Mouse (Mus musculus): ENCODE results near the gene Sap25. TPM values are rescaled to one million over a fixed set of nuclear protein-coding genes. Genes with fewer than 3 reads are reported as not detected.

Gene Sap25
- polyA plus RNA-seq, 1 experiment from 2014 or later = 4.0 TPM

GRCm38 (mm10) chr5:137663057-137663456, 21.9 kb downstream of the Sap25 start:
- peaks cover 79% of the 10 kb centered on the region for H3K36me3 ChIP-seq (replicated peaks; ENCODE audit: insufficient read depth, low read length)
- TF ChIP-seq CTCF (IDR thresholded peaks at IDR 0.05; ENCODE audit: low read depth) (no peak), EP300 (IDR thresholded peaks at IDR 0.05; ENCODE audit: low read depth) (no peak)
- no peak overlapping the region for H3K4me3 ChIP-seq (ENCODE audit: low read depth, low read length)
- H3K9ac ChIP-seq (replicated peaks) = no peak overlapping the region
- DNase-seq (no peak), ATAC-seq (no peak)
- H3K9me3 ChIP-seq (ENCODE audit: low read length) = no peaks in the 10 kb centered on the region
- no peaks in the 10 kb centered on the region for H3K27me3 ChIP-seq (ENCODE audit: insufficient read depth, low read length)
- peaks cover 3% of the 10 kb centered on the region; the same call in 1 of the 2 replicates for H3K4me1 ChIP-seq (ENCODE audit: insufficient read depth)
- WGBS (ENCODE audit: insufficient replicate concordance) = 84% methylated on average over 9 of the region's 9 CpGs
- H3K4me2 ChIP-seq (ENCODE audit: low read depth, low read length) = no peak overlapping the region
- H3K27ac ChIP-seq (ENCODE audit: low read depth) = no peak overlapping the region

- H3K9me3 ChIP-seq (ENCODE audit: low read length) = no peaks in the 10 kb centered on the region
- peaks cover 33% of the 10 kb centered on the region for H3K36me3 ChIP-seq (replicated peaks; ENCODE audit: insufficient read depth, low read length)
- DNase-seq (no peak), ATAC-seq (no peak)
- no peak overlapping the region for H3K4me2 ChIP-seq (ENCODE audit: low read depth, low read length)
- TF ChIP-seq CTCF (IDR thresholded peaks at IDR 0.05; ENCODE audit: low read depth) = no peak
- no peak for TF ChIP-seq EP300 (IDR thresholded peaks at IDR 0.05; ENCODE audit: low read depth)
- no peaks in the 10 kb centered on the region for H3K27me3 ChIP-seq (ENCODE audit: insufficient read depth, low read length)
- H3K4me3 ChIP-seq (ENCODE audit: low read depth, low read length) = no peak overlapping the region
- no peak overlapping the region; the same call in 1 of the 2 replicates for H3K9ac ChIP-seq (replicated peaks)
- H3K4me1 ChIP-seq (ENCODE audit: insufficient read depth) = peaks cover 35% of the 10 kb centered on the region
- 88% methylated on average over 10 of the region's 10 CpGs for WGBS (ENCODE audit: insufficient replicate concordance)
- 0 out of 2 replicates have a peak overlapping the region, but pooled peaks have one; percentile 39 for H3K27ac ChIP-seq (ENCODE audit: low read depth)
These were observed 27.8 kb downstream of the Sap25 start for GRCm38 (mm10) chr5:137668971-137669370.

GRCm38 (mm10) chr5:137670240-137670639, 29.1 kb downstream of the Sap25 start:
- 97% methylated on average over 1 of the region's 1 CpGs for WGBS (ENCODE audit: insufficient replicate concordance)
- TF ChIP-seq EP300 (IDR thresholded peaks at IDR 0.05; ENCODE audit: low read depth) = no peak
- peak; percentile 73 for TF ChIP-seq CTCF (IDR thresholded peaks at IDR 0.05; ENCODE audit: low read depth)
- Histone ChIP-seq H3K4me2 (ENCODE audit: low read depth, low read length) (no peak overlapping the region), H3K4me1 (ENCODE audit: insufficient read depth) (peaks cover 42% of the 10 kb centered on the region), H3K27me3 (ENCODE audit: insufficient read depth, low read length) (no peaks in the 10 kb centered on the region), H3K27ac (ENCODE audit: low read depth) (peak overlapping the region; percentile 89; the same call in 1 of the 2 replicates), H3K4me3 (ENCODE audit: low read depth, low read length) (no peak overlapping the region), H3K36me3 (replicated peaks; ENCODE audit: insufficient read depth, low read length) (peaks cover 21% of the 10 kb centered on the region), H3K9me3 (ENCODE audit: low read length) (no peaks in the 10 kb centered on the region), H3K9ac (replicated peaks) (no peak overlapping the region)
- no peak for ATAC-seq
- DNase-seq = no peak

GRCm38 (mm10) chr5:137671443-137672240, 30.5 kb downstream of the Sap25 start:
- peaks cover 47% of the 10 kb centered on the region for H3K4me1 ChIP-seq (ENCODE audit: insufficient read depth)
- no peaks in the 10 kb centered on the region for H3K9me3 ChIP-seq (ENCODE audit: low read length)
- H3K36me3 ChIP-seq (replicated peaks; ENCODE audit: insufficient read depth, low read length) = peaks cover 12% of the 10 kb centered on the region
- DNase-seq (peak; percentile 79), ATAC-seq (peak; percentile 81)
- TF ChIP-seq EP300 (IDR thresholded peaks at IDR 0.05; ENCODE audit: low read depth) = peak; percentile 70
- TF ChIP-seq CTCF (IDR thresholded peaks at IDR 0.05; ENCODE audit: low read depth) = no peak
- no peaks in the 10 kb centered on the region for H3K27me3 ChIP-seq (ENCODE audit: insufficient read depth, low read length)
- H3K27ac ChIP-seq (ENCODE audit: low read depth) = peak overlapping the region; percentile 89
- no peak overlapping the region for H3K4me3 ChIP-seq (ENCODE audit: low read depth, low read length)
- 13% methylated on average over 9 of the region's 9 CpGs for WGBS (ENCODE audit: insufficient replicate concordance)
- peak overlapping the region; percentile 4 for H3K4me2 ChIP-seq (ENCODE audit: low read depth, low read length)
- peak overlapping the region; percentile 13; the same call in 1 of the 2 replicates for H3K9ac ChIP-seq (replicated peaks)

GRCm38 (mm10) chr5:137672361-137672760, 31.2 kb downstream of the Sap25 start:
- ATAC-seq = no peak; the same call in 1 of the 2 replicates
- H3K9me3 ChIP-seq (ENCODE audit: low read length) = no peaks in the 10 kb centered on the region
- H3K4me1 ChIP-seq (ENCODE audit: insufficient read depth) = peaks cover 49% of the 10 kb centered on the region
- H3K27ac ChIP-seq (ENCODE audit: low read depth) = peak overlapping the region; percentile 89
- DNase-seq = no peak
- WGBS (ENCODE audit: insufficient replicate concordance) = 76% methylated on average over 5 of the region's 5 CpGs
- H3K27me3 ChIP-seq (ENCODE audit: insufficient read depth, low read length) = no peaks in the 10 kb centered on the region
- H3K4me2 ChIP-seq (ENCODE audit: low read depth, low read length) = no peak overlapping the region
- no peak overlapping the region for H3K9ac ChIP-seq (replicated peaks)
- no peak overlapping the region for H3K4me3 ChIP-seq (ENCODE audit: low read depth, low read length)
- peaks cover 7% of the 10 kb centered on the region for H3K36me3 ChIP-seq (replicated peaks; ENCODE audit: insufficient read depth, low read length)
- no peak for TF ChIP-seq EP300 (IDR thresholded peaks at IDR 0.05; ENCODE audit: low read depth)

GRCm38 (mm10) chr5:137673015-137673414, 31.9 kb downstream of the Sap25 start:
- DNase-seq (no peak), ATAC-seq (peak; percentile 10; the same call in 1 of the 2 replicates)
- peaks cover 49% of the 10 kb centered on the region for H3K4me1 ChIP-seq (ENCODE audit: insufficient read depth)
- 46% methylated on average over 6 of the region's 6 CpGs for WGBS (ENCODE audit: insufficient replicate concordance)
- H3K36me3 ChIP-seq (replicated peaks; ENCODE audit: insufficient read depth, low read length) = peaks cover 10% of the 10 kb centered on the region
- H3K4me2 ChIP-seq (ENCODE audit: low read depth, low read length) = peak overlapping the region; percentile 38
- no peak overlapping the region for H3K9ac ChIP-seq (replicated peaks)
- no peak overlapping the region for H3K4me3 ChIP-seq (ENCODE audit: low read depth, low read length)
- no peaks in the 10 kb centered on the region for H3K27me3 ChIP-seq (ENCODE audit: insufficient read depth, low read length)
- TF ChIP-seq EP300 (IDR thresholded peaks at IDR 0.05; ENCODE audit: low read depth) (peak; percentile 94), CTCF (IDR thresholded peaks at IDR 0.05; ENCODE audit: low read depth) (no peak)
- peak overlapping the region; percentile 89 for H3K27ac ChIP-seq (ENCODE audit: low read depth)
- H3K9me3 ChIP-seq (ENCODE audit: low read length) = no peaks in the 10 kb centered on the region
